Mouse (Mus musculus): ENCODE data around the gene Ifitm10. TPM values are rescaled to one million over a fixed set of nuclear protein-coding genes. Genes with fewer than 3 reads are reported as not detected.
A peak's percentile ranks its signal among the peaks of the same experiment; 100 is the strongest.

The Ifitm10 gene
- total and polyA plus RNA-seq, 3 experiments = not detected

DNA sequence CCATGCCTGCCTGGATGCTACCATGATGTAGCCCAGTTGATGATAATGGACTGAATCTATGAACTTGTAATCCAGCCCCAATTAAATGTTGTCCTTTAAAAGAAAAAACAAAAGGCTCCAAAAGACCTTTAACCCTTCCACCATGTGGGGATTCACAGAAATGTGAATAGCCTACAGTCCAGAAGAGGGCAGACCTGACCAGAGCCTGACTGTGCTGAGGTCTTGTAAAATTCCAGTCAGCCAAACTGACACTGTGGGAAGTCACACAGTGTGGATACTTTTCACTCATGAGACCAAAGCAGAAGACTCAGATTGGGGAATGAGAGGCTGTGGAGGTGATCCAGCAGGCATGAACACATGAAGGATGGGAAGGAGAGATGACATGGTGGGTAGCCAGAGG, 12.8 kb downstream of the Ifitm10 start:
- Histone ChIP-seq H3K4me3 (replicated peaks in 1 of 3; ENCODE audit: low read depth in 2 of 3, low read length in 2 of 3, poor library complexity in 1 of 3) (no peak overlapping the region), H3K9me3 (replicated peaks; ENCODE audit: low read length) (no peaks in the 10 kb centered on the region), H3K79me2 (replicated peaks; ENCODE audit: control insufficient read depth, extremely low read depth, insufficient read depth, poor library complexity, severe bottlenecking) (no peaks in the 10 kb centered on the region), H3K4me1 (ENCODE audit: control insufficient read depth in 1 of 2, insufficient read depth in 2 of 2) (peaks cover 0 to 21% of the 10 kb centered on the region in 2 experiments; a peak in 2 of 4 replicates), H3K36me3 (replicated peaks in 1 of 2; ENCODE audit: control insufficient read depth in 1 of 2, insufficient read depth in 1 of 2, low read length in 1 of 2) (no peaks in the 10 kb centered on the region), H3K4me2 (ENCODE audit: insufficient read depth, low read depth, poor library complexity, severe bottlenecking) (no peak overlapping the region), H3K9ac (ENCODE audit: insufficient read depth, low read depth) (no peak overlapping the region), H3K27ac (ENCODE audit: insufficient read depth, low read depth) (no peak overlapping the region), H3K27me3 (replicated peaks) (peaks cover 26% of the 10 kb centered on the region)
- dilution Hi-C loops (cut with MboI; ENCODE audit: extremely low pct_ligation_motif_present, extremely low pct_unique_long_range_greater_than_20kb, low sequenced_read_pairs) = no loop called here
- TF ChIP-seq USF1 (IDR thresholded peaks at IDR 0.05; ENCODE audit: low read depth, low read length) (no peak), RAD21 (IDR thresholded peaks at IDR 0.05; ENCODE audit: low read depth, low read length) (peak; percentile 28), SMC3 (IDR thresholded peaks at IDR 0.05; ENCODE audit: low read depth, low read length) (peak; percentile 22; the same call in 1 of the 2 replicates), CTCF (conservative IDR thresholded peaks at IDR 0.05 in 1 of 2, IDR thresholded peaks at IDR 0.05 in 1 of 2; ENCODE audit: low read depth in 2 of 2, low read length in 2 of 2) (peak in 1 of 2 experiments; percentile 35; a peak in 2 of 4 replicates)
- in situ Hi-C loops (cut with MboI; ENCODE audit: low pct_ligation_motif_present, low pct_unique_long_range_greater_than_20kb, low sequenced_read_pairs) = no loop called here
- no peak for DNase-seq (ENCODE audit: extremely low read depth)

DNA sequence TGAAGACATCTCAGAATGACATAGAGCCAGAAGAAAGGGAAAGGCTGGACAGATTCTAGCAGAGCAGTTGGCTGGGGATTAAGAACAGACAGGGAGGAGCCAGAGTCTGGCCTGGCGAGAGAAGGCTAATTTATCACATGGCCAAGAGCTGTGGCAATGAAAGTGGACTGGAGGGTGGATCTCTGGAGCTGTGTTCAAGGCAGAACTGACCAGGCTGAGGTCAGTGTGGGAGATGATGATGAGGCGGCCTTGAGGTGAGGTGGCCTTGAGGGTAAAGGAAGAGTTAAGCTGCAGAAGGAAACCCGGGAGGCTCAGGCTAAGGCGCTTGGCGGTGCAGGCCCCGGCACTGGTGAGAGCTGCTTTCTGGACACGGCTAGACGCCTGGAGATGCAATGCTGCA, 14.4 kb downstream of the Ifitm10 start:
- TF ChIP-seq UBTF (IDR thresholded peaks at IDR 0.05; ENCODE audit: low read depth, low read length) (no peak), CHD1 (IDR thresholded peaks at IDR 0.05; ENCODE audit: low read depth, low read length) (no peak), JUN (IDR thresholded peaks at IDR 0.05; ENCODE audit: insufficient read depth, low read depth, low read length) (no peak), TBP (conservative IDR thresholded peaks at IDR 0.05; ENCODE audit: low read depth, low read length) (no peak), EP300 (IDR thresholded peaks at IDR 0.05; ENCODE audit: low read length) (no peak), ZMIZ1 (IDR thresholded peaks at IDR 0.05; ENCODE audit: low read depth, low read length) (no peak), MXI1 (IDR thresholded peaks at IDR 0.05; ENCODE audit: low read depth, low read length) (no peak), TCF12 (IDR thresholded peaks at IDR 0.05; ENCODE audit: low read depth, low read length) (no peak)
- H3K27me3 ChIP-seq (replicated peaks) = peaks cover 26% of the 10 kb centered on the region
- no peak overlapping the region for H3K9ac ChIP-seq (ENCODE audit: insufficient read depth, low read depth)
- H3K4me3 ChIP-seq (replicated peaks in 1 of 3; ENCODE audit: low read depth in 2 of 3, low read length in 2 of 3, poor library complexity in 1 of 3) = no peak overlapping the region
- dilution Hi-C loops (cut with MboI; ENCODE audit: extremely low pct_ligation_motif_present, extremely low pct_unique_long_range_greater_than_20kb, low sequenced_read_pairs) = no loop called here
- H3K27ac ChIP-seq (ENCODE audit: insufficient read depth, low read depth) = no peak overlapping the region
- no peak for DNase-seq (ENCODE audit: extremely low read depth)
- no peaks in the 10 kb centered on the region for H3K79me2 ChIP-seq (replicated peaks; ENCODE audit: control insufficient read depth, extremely low read depth, insufficient read depth, poor library complexity, severe bottlenecking)
- H3K36me3 ChIP-seq (replicated peaks in 1 of 2; ENCODE audit: control insufficient read depth in 1 of 2, insufficient read depth in 1 of 2, low read length in 1 of 2) = no peaks in the 10 kb centered on the region
- in situ Hi-C loops (cut with MboI; ENCODE audit: low pct_ligation_motif_present, low pct_unique_long_range_greater_than_20kb, low sequenced_read_pairs) = no loop called here
- H3K4me1 ChIP-seq (ENCODE audit: control insufficient read depth in 1 of 2, insufficient read depth in 2 of 2) = peaks cover 0 to 21% of the 10 kb centered on the region in 2 experiments; a peak in 2 of 4 replicates
- H3K9me3 ChIP-seq (replicated peaks; ENCODE audit: low read length) = no peaks in the 10 kb centered on the region
- no peak overlapping the region for H3K4me2 ChIP-seq (ENCODE audit: insufficient read depth, low read depth, poor library complexity, severe bottlenecking)

DNA sequence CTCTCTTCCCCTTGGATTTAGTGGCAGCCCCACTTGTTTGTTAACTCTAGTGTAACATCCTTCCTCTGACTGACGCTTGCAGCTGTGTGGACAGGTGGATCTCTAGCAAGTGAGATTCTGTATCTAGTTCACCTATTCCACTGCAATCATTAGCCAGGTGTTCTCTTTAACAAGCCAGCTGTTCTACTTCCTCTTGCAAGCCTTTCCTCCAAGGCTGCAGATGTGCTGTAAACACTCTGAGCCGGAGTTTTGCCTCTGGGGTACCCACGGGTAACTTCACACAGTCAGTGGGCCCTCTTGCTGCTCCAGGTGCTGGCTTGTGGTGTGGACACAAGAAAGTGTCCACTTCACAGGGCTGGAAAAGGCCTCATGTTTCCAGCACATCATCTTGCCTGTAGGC, 16.0 kb downstream of the Ifitm10 start:
- peaks cover 0 to 25% of the 10 kb centered on the region in 2 experiments; a peak in 2 of 4 replicates for H3K4me1 ChIP-seq (ENCODE audit: control insufficient read depth in 1 of 2, insufficient read depth in 2 of 2)
- in situ Hi-C loops (cut with MboI; ENCODE audit: low pct_ligation_motif_present, low pct_unique_long_range_greater_than_20kb, low sequenced_read_pairs) = no loop called here
- TF ChIP-seq RAD21 (IDR thresholded peaks at IDR 0.05; ENCODE audit: low read depth, low read length) = no peak
- no peak for TF ChIP-seq KAT2A (IDR thresholded peaks at IDR 0.05; ENCODE audit: insufficient replicate concordance, low read length)
- no peak for TF ChIP-seq ZKSCAN1 (IDR thresholded peaks at IDR 0.05; ENCODE audit: borderline replicate concordance, low read depth, low read length)
- TF ChIP-seq UBTF (IDR thresholded peaks at IDR 0.05; ENCODE audit: low read depth, low read length) = no peak
- peak; percentile 49; the same call in 1 of the 2 replicates for TF ChIP-seq TCF12 (IDR thresholded peaks at IDR 0.05; ENCODE audit: low read depth, low read length)
- H3K4me3 ChIP-seq (replicated peaks in 1 of 3; ENCODE audit: low read depth in 2 of 3, low read length in 2 of 3, poor library complexity in 1 of 3) = no peak overlapping the region
- no peaks in the 10 kb centered on the region for H3K79me2 ChIP-seq (replicated peaks; ENCODE audit: control insufficient read depth, extremely low read depth, insufficient read depth, poor library complexity, severe bottlenecking)
- peaks cover 24% of the 10 kb centered on the region for H3K27me3 ChIP-seq (replicated peaks)
- no peak overlapping the region for H3K9ac ChIP-seq (ENCODE audit: insufficient read depth, low read depth)
- no peak for DNase-seq (ENCODE audit: extremely low read depth)
- dilution Hi-C loops (cut with MboI; ENCODE audit: extremely low pct_ligation_motif_present, extremely low pct_unique_long_range_greater_than_20kb, low sequenced_read_pairs) = no loop called here
- no peaks in the 10 kb centered on the region for H3K9me3 ChIP-seq (replicated peaks; ENCODE audit: low read length)
- H3K4me2 ChIP-seq (ENCODE audit: insufficient read depth, low read depth, poor library complexity, severe bottlenecking) = no peak overlapping the region
- no peaks in the 10 kb centered on the region for H3K36me3 ChIP-seq (replicated peaks in 1 of 2; ENCODE audit: control insufficient read depth in 1 of 2, insufficient read depth in 1 of 2, low read length in 1 of 2)
- H3K27ac ChIP-seq (ENCODE audit: insufficient read depth, low read depth) = no peak overlapping the region
